Mouse (Mus musculus): ENCODE data around the gene Dppa2.

The Dppa2 gene

DNA sequence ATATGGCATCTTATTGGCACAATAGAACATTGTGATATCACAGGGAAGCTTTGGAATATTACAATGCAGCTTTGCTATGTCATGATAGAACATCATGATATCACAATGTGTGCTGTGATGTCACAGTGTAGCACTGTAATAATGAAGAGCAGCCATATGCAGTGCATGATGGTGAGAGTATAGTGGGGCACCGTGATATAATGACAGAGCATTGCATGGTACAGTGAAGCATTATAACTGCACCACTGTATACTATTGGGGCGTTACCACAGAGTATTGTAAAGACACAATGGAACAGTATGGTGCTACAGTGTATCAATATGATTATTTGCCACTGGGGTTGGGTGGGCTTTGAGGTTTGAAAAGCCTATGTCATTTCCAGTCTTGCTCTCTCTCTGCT is 40.5 kb downstream of the Dppa2 start:
- no peak for DNase-seq (ENCODE audit: low spot score)

GRCm38 (mm10) chr16:48347246-48347645 is 43.5 kb downstream of the Dppa2 start:
- DNase-seq (ENCODE audit: low spot score), result no peak

DNA sequence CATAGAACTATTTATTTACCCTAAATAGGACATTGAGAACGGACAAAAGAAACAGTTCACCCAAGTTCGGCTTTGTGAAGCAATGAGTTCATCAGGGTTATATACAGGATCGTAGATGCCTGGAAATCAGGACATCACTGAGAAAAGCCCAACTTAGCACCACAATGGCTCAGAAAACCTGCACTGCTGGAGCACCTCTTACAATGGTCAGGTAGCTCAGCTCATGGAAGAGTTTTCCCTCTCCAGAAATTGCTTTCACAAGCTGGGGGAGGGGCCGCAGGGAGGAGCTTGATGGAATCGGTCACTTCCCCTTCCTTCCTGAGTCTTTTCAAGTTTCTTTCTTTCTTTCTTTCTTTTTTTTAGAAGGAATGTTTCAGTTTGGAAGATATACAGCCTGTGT is 52.0 kb downstream of the Dppa2 start:
- no peak for DNase-seq (ENCODE audit: low spot score)

DNA sequence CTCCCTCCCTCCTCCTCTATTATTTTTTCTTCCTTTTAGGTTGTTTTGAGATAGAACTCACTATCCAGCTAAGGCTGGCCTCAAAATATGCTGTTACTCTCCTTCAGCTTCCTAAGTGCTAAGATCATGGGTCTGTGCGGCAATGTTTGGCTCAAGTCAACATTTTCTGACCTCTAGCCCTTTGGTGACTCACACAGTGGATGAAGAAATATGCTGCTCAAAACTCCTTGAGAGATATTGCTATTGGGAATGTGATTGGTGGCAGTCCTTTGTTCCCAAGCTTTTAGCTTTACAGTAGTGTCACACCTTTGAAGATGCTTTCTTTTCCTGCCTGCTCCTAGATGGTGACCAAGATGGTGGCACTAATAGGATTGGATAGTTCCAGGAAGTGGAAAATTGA is 52.7 kb downstream of the Dppa2 start:
- no peak for DNase-seq (ENCODE audit: low spot score)

DNA sequence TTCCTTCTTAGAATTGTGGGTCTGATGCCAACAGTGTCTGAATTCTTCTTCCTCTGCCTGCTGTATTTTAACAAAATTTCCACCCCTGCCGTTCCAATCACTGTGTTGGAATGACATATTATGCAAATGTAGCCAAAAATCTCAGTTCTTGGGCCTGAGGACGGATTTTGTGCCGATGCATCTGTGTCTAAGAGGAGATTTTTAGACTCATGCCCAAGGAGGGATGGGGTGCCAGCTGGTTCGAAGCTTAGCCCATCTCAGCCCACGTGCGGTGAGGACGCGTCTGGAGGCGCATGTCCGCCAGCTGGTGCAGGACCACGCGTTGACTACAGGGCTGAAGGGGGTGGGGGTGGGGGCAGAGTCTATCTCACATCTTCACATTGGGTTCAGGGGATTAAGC is 57.2 kb downstream of the Dppa2 start:
- no peak for DNase-seq (ENCODE audit: low spot score)

DNA sequence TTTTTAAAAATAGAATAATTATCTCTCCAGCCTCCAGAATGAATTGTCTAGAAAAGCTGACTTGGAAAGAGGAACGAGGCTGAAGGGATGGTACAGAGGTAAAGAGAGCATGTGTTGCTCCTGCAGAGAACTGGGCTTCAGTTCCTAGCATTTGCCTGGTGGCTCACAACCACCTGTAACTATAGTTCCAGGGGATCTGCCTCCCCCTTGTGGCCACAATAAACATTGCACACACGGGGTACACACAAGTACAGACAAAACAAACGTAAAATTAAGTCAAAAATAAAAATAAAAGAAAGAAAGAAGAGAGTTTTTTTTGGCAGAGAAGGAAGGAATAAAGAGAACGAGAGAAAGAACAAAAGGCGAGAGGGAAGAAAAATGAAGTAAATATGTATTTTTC is 63.1 kb downstream of the Dppa2 start:
- DNase-seq (ENCODE audit: low spot score), result no peak

- no peak for DNase-seq (ENCODE audit: low spot score)
Measured at GRCm38 (mm10) chr16:48368096-48368495, 64.4 kb downstream of the Dppa2 start.

Data from yolk sac, embryonic 10.5 days (tissue).